Mouse (Mus musculus) kidney, embryonic 16.5 days (tissue): ENCODE results near the gene Slc35b1. TPM values are rescaled to one million over a fixed set of nuclear protein-coding genes. Genes with fewer than 3 reads are reported as not detected.

Experiments used
- ATAC-seq: fragments of 200-750 bp; cut with Nextera tagmentation; 2 replicates; pipeline ENCODE4 v1.8.0; 2017; ENCODE audit warnings: moderate TSS enrichment; ENCODE audit not compliant: low FRiP score, low TSS enrichment
- H3K27ac ChIP-seq: fragments of 300-500 bp; sonication (generic); 2 replicates; pipeline ENCODE4 v1.5.1; 2014; ENCODE audit warnings: low read length
- H3K27me3 ChIP-seq: fragments of 300-500 bp; sonication (generic); 2 replicates; pipeline ENCODE4 v1.6.1; 2014; ENCODE audit warnings: low read length, control low read depth, mixed read lengths; ENCODE audit not compliant: insufficient read depth
- H3K36me3 ChIP-seq: fragments of 300-500 bp; sonication (generic); 2 replicates; pipeline ENCODE4 v1.6.1; 2014; ENCODE audit warnings: low read length, control low read depth, mixed read lengths; ENCODE audit not compliant: insufficient read depth
- H3K4me1 ChIP-seq: fragments of 300-500 bp; sonication (generic); 2 replicates; pipeline ENCODE4 v1.6.1; 2014; ENCODE audit warnings: low read length, control low read depth, mixed read lengths; ENCODE audit not compliant: insufficient read depth
- H3K4me2 ChIP-seq: fragments of 300-500 bp; sonication (generic); replicated peaks from 2 replicates; pipeline ENCODE4 v1.6.1; 2014; ENCODE audit warnings: low read depth, low read length
- H3K4me3 ChIP-seq: fragments of 300-500 bp; sonication (generic); 2 replicates; pipeline ENCODE4 v1.5.1; 2014; ENCODE audit warnings: mild to moderate bottlenecking, low read length
- H3K9ac ChIP-seq: fragments of 300-500 bp; sonication (generic); replicated peaks from 2 replicates; pipeline ENCODE4 v1.6.1; 2014; ENCODE audit warnings: low read length
- H3K9me3 ChIP-seq: fragments of 300-500 bp; sonication (generic); 2 replicates; pipeline ENCODE4 v1.6.1; 2016; ENCODE audit warnings: low read length, control low read depth
- WGBS: fragments of 180-500 bp; shearing (Covaris S2); extraction: QIAGEN DNeasy Blood & Tissue Kit; methylation state at CpG from one replicate; pipeline ENCODE4 v1.1.7; 2014; 5-methylcytosine and 5-hydroxymethylcytosine counted together
- polyA plus RNA-seq: library from polyadenylated mRNA; unstranded; fragments of >200 nt; fragmentation: Nextera tagmentation; extraction: Ambion mirVana; gene quantifications from 2 replicates; pipeline ENCODE4 v1.2.1, GENCODE M21; 2015

The Slc35b1 gene
- polyA plus RNA-seq, 1 experiment from 2014 or later, result 99.2 TPM

DNA sequence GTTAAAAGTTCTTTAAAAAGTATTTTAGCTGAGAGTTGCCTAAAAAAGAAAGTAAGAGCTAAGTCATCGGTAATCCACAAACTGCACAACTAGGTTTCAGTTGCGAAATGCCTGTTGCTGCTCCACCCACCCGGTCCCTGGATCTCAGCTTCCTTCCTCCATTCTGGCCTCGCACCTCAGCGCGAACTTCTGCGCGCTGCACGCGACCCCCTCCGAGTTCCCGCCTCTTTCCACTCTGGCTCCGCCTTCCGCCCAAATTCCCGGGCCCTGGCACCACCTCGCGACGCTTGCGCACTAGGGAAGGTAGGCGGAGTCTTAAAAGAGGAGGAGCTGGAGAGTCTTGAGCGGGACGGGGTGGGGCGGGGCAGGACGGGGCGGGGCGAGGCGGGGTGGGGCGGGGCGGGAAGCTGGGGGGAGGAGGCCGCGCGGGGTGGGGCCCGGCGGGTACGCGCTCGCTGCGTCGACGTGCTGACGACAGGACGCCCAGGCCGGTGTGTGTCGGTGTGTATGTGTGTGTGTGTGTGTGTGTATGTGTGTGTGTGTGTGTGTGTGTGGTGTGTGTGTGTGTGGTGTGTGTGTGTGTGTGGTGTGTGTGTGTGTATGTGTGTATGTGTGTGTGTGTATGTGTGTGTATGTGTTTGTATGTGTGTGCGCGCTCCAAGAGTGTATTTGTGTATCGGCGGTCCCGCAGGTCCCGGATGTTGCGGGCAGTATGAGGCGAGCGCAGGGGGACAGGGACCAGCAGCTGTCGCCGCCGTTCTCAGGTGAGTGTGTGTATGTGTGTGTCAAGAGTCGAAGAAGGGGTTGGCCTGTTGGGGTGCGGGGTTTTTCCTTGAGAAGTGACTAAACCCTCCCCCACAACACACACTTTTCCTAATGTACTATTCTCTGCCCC is 29.4 kb downstream of the Slc35b1 start, which contains the start of gene Spop:
TSS of gene Spop (plus strand) at position 440 of the 895 bp plus-strand sequence.
- ATAC-seq, result peak; percentile 89
- Histone ChIP-seq H3K9me3 (no peaks in the 10 kb centered on the region), H3K4me2 (peak within 1 kb of the TSS; percentile 80), H3K36me3 (no peaks in the 10 kb centered on the region), H3K27ac (peak within 1 kb of the TSS; percentile 83), H3K4me3 (peak within 1 kb of the TSS; percentile 60), H3K4me1 (peaks cover 14% of the 10 kb centered on the region), H3K27me3 (no peaks in the 10 kb centered on the region), H3K9ac (peak within 1 kb of the TSS; percentile 79)
- WGBS, result 3% methylated on average over 41 of the region's 58 CpGs

DNA sequence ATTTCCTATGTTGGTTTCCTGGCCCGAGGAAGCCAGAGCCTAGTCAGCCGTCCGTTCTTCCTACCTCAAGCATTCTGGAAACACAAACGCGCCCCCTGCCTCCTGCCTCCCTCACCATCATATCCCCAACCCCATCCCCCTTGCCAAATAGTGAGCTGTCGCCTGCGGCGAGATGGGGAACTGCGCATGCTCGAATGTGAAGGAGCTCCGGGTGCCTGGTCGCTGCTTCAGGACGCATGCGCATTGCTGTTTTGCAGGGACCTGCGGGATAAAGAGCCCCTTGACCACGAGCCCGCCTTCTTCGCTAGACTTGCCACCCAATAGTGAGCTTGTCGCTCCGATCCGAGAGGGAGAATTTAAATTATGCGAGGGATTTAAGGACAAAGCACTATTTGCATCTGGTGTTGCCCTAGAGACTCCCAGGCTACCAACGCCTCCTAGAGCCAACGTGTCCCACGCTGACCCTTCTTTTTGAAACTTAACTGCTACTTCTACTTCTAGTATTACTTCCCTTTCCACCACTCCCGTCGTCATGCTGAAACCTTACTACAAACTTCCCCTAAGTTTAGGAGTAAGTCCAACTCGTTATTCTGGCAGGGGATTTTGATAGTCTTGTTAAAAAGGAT is 30.2 kb downstream of the Slc35b1 start:
- Histone ChIP-seq H3K9ac (peak overlapping the region; percentile 79), H3K4me3 (peak overlapping the region; percentile 60), H3K4me1 (peaks cover 14% of the 10 kb centered on the region), H3K9me3 (no peaks in the 10 kb centered on the region), H3K4me2 (peak overlapping the region; percentile 80), H3K27ac (peak overlapping the region; percentile 83), H3K27me3 (no peaks in the 10 kb centered on the region), H3K36me3 (no peaks in the 10 kb centered on the region)
- ATAC-seq, result peak; percentile 90
- WGBS, result under 1% methylated on average over 28 of the region's 28 CpGs

DNA sequence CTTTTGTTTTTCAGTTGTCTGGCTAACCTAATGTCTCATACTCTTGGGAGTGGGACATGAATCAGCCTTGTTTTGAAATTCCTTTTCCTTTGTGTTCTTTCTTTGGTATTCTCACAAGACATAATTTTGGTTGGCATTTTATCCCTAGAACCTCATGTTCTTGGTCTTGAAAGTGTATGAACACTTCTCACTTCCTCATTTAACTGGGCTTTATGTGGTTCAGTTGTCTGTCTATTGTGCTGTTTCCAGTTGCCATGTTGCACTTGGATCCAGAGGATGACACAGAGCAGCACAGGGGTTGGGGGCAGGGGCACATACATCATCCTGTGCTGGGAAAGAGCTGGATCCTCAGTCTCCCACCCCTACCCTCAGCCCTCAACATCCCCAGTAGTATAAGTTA is 31.4 kb downstream of the Slc35b1 start:
- H3K27me3 ChIP-seq, result no peaks in the 10 kb centered on the region
- peak overlapping the region; percentile 80 for H3K4me2 ChIP-seq
- H3K36me3 ChIP-seq, result no peaks in the 10 kb centered on the region
- H3K4me1 ChIP-seq, result peaks cover 14% of the 10 kb centered on the region
- peak overlapping the region; percentile 4; the same call in 1 of the 2 replicates for H3K4me3 ChIP-seq
- no peaks in the 10 kb centered on the region for H3K9me3 ChIP-seq
- H3K27ac ChIP-seq, result no peak overlapping the region
- 0 out of 2 replicates have a peak overlapping the region, but pooled peaks have one; percentile 27 for H3K9ac ChIP-seq
- no peak for ATAC-seq

DNA sequence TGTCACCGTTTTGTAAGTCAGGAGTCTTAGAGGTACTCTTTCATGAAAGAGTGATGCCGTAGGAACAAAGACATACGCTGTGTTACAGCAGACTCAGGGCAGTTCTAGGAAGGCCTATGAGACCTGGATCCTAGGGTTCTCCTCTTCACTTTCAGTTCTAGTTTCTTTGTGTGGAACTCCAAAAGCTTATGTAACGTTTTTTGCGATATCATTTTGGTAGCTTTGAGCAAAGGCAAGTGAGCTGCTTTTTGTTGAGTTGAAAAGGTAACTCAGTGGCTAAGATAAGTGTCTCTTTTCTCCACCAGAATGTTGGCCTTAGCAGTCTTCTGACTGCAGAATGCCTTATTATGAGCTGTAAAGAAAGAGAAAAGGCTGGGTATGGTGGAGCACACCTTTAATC is 32.8 kb downstream of the Slc35b1 start:
- Histone ChIP-seq H3K4me2 (no peak overlapping the region), H3K9me3 (no peaks in the 10 kb centered on the region), H3K27me3 (no peaks in the 10 kb centered on the region), H3K36me3 (no peaks in the 10 kb centered on the region), H3K4me1 (peaks cover 14% of the 10 kb centered on the region), H3K9ac (no peak overlapping the region), H3K27ac (no peak overlapping the region), H3K4me3 (no peak overlapping the region)
- 91% methylated on average over 5 of the region's 5 CpGs for WGBS
- ATAC-seq, result no peak

DNA sequence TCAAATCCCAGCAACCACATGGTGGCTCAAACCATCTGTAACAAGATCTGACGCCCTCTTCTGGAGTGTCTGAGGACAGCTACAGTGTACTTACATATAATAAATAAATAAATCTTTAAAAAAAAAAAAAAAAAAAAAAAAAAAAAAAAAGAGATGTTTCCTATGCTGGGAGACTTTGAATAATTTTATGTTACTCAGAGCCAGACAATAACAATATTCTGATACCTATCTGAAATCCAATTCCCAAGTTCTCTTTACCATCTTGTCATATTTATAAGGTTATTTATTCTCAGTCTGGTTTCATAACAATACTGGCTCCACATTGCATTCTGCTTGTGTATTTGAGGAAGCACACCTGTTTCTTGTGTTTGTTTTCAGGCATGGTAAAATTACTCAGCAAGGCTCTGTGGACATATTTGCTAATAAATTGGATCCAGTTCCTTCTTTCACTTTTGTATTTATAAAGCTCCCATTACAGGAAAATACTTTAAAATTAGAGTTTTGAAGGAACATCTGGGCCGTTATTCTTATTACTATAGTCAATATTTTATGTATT is 36.5 kb downstream of the Slc35b1 start:
- 88% methylated on average over 2 of the region's 2 CpGs for WGBS
- H3K4me1 ChIP-seq, result peaks cover 4% of the 10 kb centered on the region
- no peaks in the 10 kb centered on the region for H3K27me3 ChIP-seq
- H3K4me3 ChIP-seq, result no peak overlapping the region
- ATAC-seq, result no peak
- H3K9me3 ChIP-seq, result no peaks in the 10 kb centered on the region
- H3K36me3 ChIP-seq, result no peaks in the 10 kb centered on the region
- no peak overlapping the region for H3K27ac ChIP-seq
- no peak overlapping the region for H3K4me2 ChIP-seq
- H3K9ac ChIP-seq, result no peak overlapping the region

DNA sequence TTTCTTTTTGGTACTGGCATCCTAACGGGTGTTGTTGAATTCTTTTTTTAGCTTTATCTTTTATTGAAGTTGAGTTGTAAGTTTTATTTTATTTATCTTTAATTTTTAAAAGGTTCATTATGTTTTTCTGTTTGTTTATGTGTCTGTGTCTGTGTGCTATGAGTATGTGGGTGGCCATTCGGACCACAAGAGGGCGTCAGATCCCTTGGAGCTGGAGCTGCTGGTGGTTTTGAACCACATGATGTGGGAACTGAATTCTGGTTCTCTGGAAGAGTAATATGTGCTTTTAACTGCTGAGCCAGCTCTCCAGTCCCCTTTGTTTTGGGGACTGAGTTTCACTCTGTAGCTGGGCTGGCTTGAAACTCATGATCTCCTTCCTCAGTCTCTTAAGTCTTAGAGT is 39.0 kb downstream of the Slc35b1 start:
- Histone ChIP-seq H3K4me3 (no peak overlapping the region), H3K27ac (no peak overlapping the region), H3K4me1 (no peaks in the 10 kb centered on the region), H3K9ac (no peak overlapping the region), H3K36me3 (no peaks in the 10 kb centered on the region), H3K4me2 (no peak overlapping the region), H3K9me3 (no peaks in the 10 kb centered on the region), H3K27me3 (no peaks in the 10 kb centered on the region)
- no peak for ATAC-seq
- WGBS, result 79% methylated on average over 3 of the region's 3 CpGs

DNA sequence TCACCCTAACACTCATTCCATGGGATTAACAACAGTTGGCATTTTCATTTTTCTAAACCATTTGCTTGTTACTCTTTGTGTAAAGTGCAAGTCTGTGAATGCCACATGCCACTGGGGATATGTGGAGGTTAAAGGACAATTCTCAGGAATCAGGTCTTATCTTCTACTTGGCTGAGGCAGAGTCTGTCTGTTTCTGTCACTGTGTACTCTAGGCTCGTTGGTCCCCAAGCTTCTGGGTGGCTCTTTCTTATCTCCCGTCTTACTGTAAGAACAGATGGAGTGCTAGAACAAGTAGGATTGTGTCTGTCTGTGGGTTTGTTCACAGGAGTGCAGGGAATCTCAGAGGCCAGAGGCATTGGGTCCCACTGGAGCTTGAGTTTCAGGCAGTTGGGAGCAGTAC is 46.9 kb downstream of the Slc35b1 start:
- H3K36me3 ChIP-seq, result no peaks in the 10 kb centered on the region
- H3K4me2 ChIP-seq, result no peak overlapping the region
- ATAC-seq, result no peak
- H3K27ac ChIP-seq, result no peak overlapping the region
- no peaks in the 10 kb centered on the region for H3K4me1 ChIP-seq
- no peak overlapping the region for H3K4me3 ChIP-seq
- H3K27me3 ChIP-seq, result no peaks in the 10 kb centered on the region
- 87% methylated on average over 2 of the region's 2 CpGs for WGBS
- H3K9ac ChIP-seq, result no peak overlapping the region
- no peaks in the 10 kb centered on the region for H3K9me3 ChIP-seq

DNA sequence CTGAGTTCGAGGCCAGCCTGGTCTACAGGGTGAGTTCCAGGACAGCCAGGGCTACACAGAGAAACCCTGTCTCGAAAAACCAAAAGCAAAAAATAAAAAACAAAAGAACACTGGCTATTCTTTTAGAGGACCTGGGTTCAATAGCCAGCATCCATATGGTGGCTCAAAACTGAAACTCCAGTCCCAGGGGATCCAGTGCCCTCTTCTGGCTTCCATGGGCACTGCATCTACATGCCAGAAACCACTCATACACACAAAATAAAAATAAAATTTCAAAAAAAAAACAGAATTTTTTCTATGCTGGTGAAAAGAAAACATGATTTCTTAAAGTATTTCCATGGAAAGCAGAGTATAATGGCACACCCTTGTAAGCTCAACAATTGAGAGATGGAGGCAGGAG is 47.7 kb downstream of the Slc35b1 start:
- Histone ChIP-seq H3K4me2 (no peak overlapping the region), H3K9me3 (no peaks in the 10 kb centered on the region), H3K27me3 (no peaks in the 10 kb centered on the region), H3K36me3 (no peaks in the 10 kb centered on the region), H3K4me1 (no peaks in the 10 kb centered on the region), H3K9ac (no peak overlapping the region), H3K27ac (no peak overlapping the region), H3K4me3 (no peak overlapping the region)
- WGBS, result 95% methylated on average over 2 of the region's 2 CpGs
- no peak for ATAC-seq
